Mouse (Mus musculus) G1E (cell line): ENCODE results near the gene Acta1. TPM values are rescaled to one million over a fixed set of nuclear protein-coding genes. Genes with fewer than 3 reads are reported as not detected.

Experiments used
- ATAC-seq: 2 replicates; pipeline ENCODE4 v1.8.0; 2016; ENCODE audit warnings: mild to moderate bottlenecking; ENCODE audit not compliant: insufficient number of reproducible peaks, poor library complexity, low FRiP score, severe bottlenecking; ENCODE audit errors: extremely low read depth
- DNase-seq: peaks from one replicate; pipeline ENCODE4 v3.0.0; 2012; ENCODE audit warnings: low spot score
- H3K27me3 ChIP-seq: 2 replicates; pipeline ENCODE4 v1.6.1; 2012; ENCODE audit warnings: mild to moderate bottlenecking, low read length, inconsistent platforms; ENCODE audit not compliant: insufficient read depth
- H3K36me3 ChIP-seq: replicated peaks from 2 replicates; pipeline ENCODE3; 2012; ENCODE audit warnings: mild to moderate bottlenecking, inconsistent platforms
- H3K4me1 ChIP-seq: 2 replicates; pipeline ENCODE4 v1.6.1; 2012; ENCODE audit warnings: low read depth, low read length, inconsistent platforms, mixed read lengths; ENCODE audit not compliant: insufficient read depth
- H3K4me3 ChIP-seq: 2 replicates; pipeline ENCODE4 v1.5.1; 2012; ENCODE audit warnings: low read depth, mild to moderate bottlenecking, inconsistent platforms, low read length, moderate library complexity, mixed read lengths
- H3K9me3 ChIP-seq: replicated peaks from 2 replicates; pipeline ENCODE4 v1.6.1; 2012; ENCODE audit warnings: inconsistent platforms
- CTCF ChIP-seq: IDR thresholded peaks from 2 replicates; pipeline ENCODE4 v1.5.1; 2012; ENCODE audit warnings: low read depth, low read length, inconsistent platforms, mixed read lengths
- GATA1 ChIP-seq: IDR thresholded peaks from 2 replicates; pipeline ENCODE4 v1.6.1; 2012; ENCODE audit warnings: borderline replicate concordance, low read length, inconsistent platforms, mixed read lengths
- GATA2 ChIP-seq: IDR thresholded peaks from 2 replicates; pipeline ENCODE4 v1.6.1; 2012; ENCODE audit warnings: low read depth, low read length, inconsistent platforms, borderline replicate concordance
- POLR2AphosphoS5 ChIP-seq: IDR thresholded peaks from 2 replicates; pipeline ENCODE4 v1.6.1; 2012; ENCODE audit warnings: low read depth, low read length, inconsistent platforms; ENCODE audit not compliant: insufficient replicate concordance
- TAL1 ChIP-seq: conservative IDR thresholded peaks from 2 replicates; pipeline ENCODE4 v1.6.1; 2012; ENCODE audit warnings: low read depth, low read length, inconsistent platforms, mixed read lengths
- polyA plus RNA-seq: library from polyadenylated mRNA; stranded (reverse); fragments of >175 nt; gene quantifications from 2 replicates; pipeline ENCODE4 v1.2.3, GENCODE M21; 2012
- total RNA-seq, 2 experiments: library from RNA; stranded (forward) in 1 of 2; stranded (reverse) in 1 of 2; fragments of 200-1000 nt in 1 of 2; fragments of >200 nt in 1 of 2; fragmentation: Nextera tagmentation in 1 of 2; gene quantifications; 2 replicates each; pipeline ENCODE4 v1.2.3; 2014 to 2017

The Acta1 gene
- total and polyA plus RNA-seq, 3 experiments, result 0.07 TPM; not detected in 2

- no peak for DNase-seq
- ATAC-seq, result no peak
- TF ChIP-seq GATA1 (no peak), POLR2AphosphoS5 (no peak), TAL1 (no peak), GATA2 (no peak), CTCF (no peak)
- no peaks in the 10 kb centered on the region for H3K36me3 ChIP-seq
- H3K9me3 ChIP-seq, result no peaks in the 10 kb centered on the region
- H3K27me3 ChIP-seq, result peaks cover 15% of the 10 kb centered on the region
- H3K4me1 ChIP-seq, result no peaks in the 10 kb centered on the region
- no peak overlapping the region for H3K4me3 ChIP-seq
These were observed 16.7 kb downstream of the Acta1 start for GRCm38 (mm10) chr8:123877865-123878264.

- Histone ChIP-seq H3K27me3 (peaks cover 8% of the 10 kb centered on the region; the same call in 1 of the 2 replicates), H3K4me3 (no peak overlapping the region), H3K9me3 (no peaks in the 10 kb centered on the region), H3K36me3 (no peaks in the 10 kb centered on the region), H3K4me1 (no peaks in the 10 kb centered on the region)
- DNase-seq (no peak), ATAC-seq (no peak)
- TF ChIP-seq POLR2AphosphoS5, result no peak
- TF ChIP-seq CTCF, result no peak
- no peak for TF ChIP-seq TAL1
- TF ChIP-seq GATA2, result no peak
These were observed 20.2 kb downstream of the Acta1 start for GRCm38 (mm10) chr8:123874324-123874723.

GRCm38 (mm10) chr8:123873364-123873763 is 21.2 kb downstream of the Acta1 start:
- no peaks in the 10 kb centered on the region for H3K36me3 ChIP-seq
- no peaks in the 10 kb centered on the region for H3K4me1 ChIP-seq
- TF ChIP-seq GATA1 (no peak), CTCF (no peak), GATA2 (no peak), TAL1 (no peak), POLR2AphosphoS5 (no peak)
- DNase-seq (no peak), ATAC-seq (no peak)
- H3K4me3 ChIP-seq, result no peak overlapping the region
- H3K27me3 ChIP-seq, result peaks cover 6% of the 10 kb centered on the region; the same call in 1 of the 2 replicates
- H3K9me3 ChIP-seq, result no peaks in the 10 kb centered on the region

GRCm38 (mm10) chr8:123872048-123872447 is 22.5 kb downstream of the Acta1 start:
- no peaks in the 10 kb centered on the region for H3K9me3 ChIP-seq
- H3K36me3 ChIP-seq, result no peaks in the 10 kb centered on the region
- ATAC-seq, result no peak
- TF ChIP-seq GATA2 (no peak), POLR2AphosphoS5 (no peak), GATA1 (no peak)
- peaks cover 5% of the 10 kb centered on the region; the same call in 1 of the 2 replicates for H3K27me3 ChIP-seq
- no peak overlapping the region for H3K4me3 ChIP-seq
- no peak for DNase-seq
- H3K4me1 ChIP-seq, result no peaks in the 10 kb centered on the region

GRCm38 (mm10) chr8:123866971-123867370 is 27.6 kb downstream of the Acta1 start:
- H3K4me1 ChIP-seq, result no peaks in the 10 kb centered on the region; the same call in 1 of the 2 replicates
- ATAC-seq (no peak), DNase-seq (no peak)
- H3K9me3 ChIP-seq, result no peaks in the 10 kb centered on the region
- TF ChIP-seq TAL1 (no peak), POLR2AphosphoS5 (no peak), GATA1 (no peak), GATA2 (no peak), CTCF (no peak)
- H3K4me3 ChIP-seq, result no peak overlapping the region
- no peaks in the 10 kb centered on the region for H3K36me3 ChIP-seq
- peaks cover 20% of the 10 kb centered on the region for H3K27me3 ChIP-seq

- Histone ChIP-seq H3K27me3 (peaks cover 27% of the 10 kb centered on the region), H3K9me3 (no peaks in the 10 kb centered on the region), H3K36me3 (no peaks in the 10 kb centered on the region), H3K4me1 (no peaks in the 10 kb centered on the region; the same call in 1 of the 2 replicates), H3K4me3 (no peak overlapping the region)
- DNase-seq, result no peak
- TF ChIP-seq TAL1 (no peak), POLR2AphosphoS5 (no peak), GATA2 (no peak), GATA1 (no peak)
- ATAC-seq, result no peak
These were observed 28.8 kb downstream of the Acta1 start for GRCm38 (mm10) chr8:123865786-123866185.

- TF ChIP-seq GATA1, result no peak
- TF ChIP-seq TAL1, result no peak
- TF ChIP-seq GATA2, result no peak
- TF ChIP-seq CTCF, result no peak
- no peak for TF ChIP-seq POLR2AphosphoS5
- no peaks in the 10 kb centered on the region for H3K9me3 ChIP-seq
- peaks cover 28% of the 10 kb centered on the region for H3K4me1 ChIP-seq
- peaks cover 8% of the 10 kb centered on the region for H3K36me3 ChIP-seq
- peaks cover 29% of the 10 kb centered on the region for H3K27me3 ChIP-seq
- ATAC-seq (no peak), DNase-seq (no peak)
- no peak overlapping the region; the same call in 1 of the 2 replicates for H3K4me3 ChIP-seq
These were observed 34.2 kb downstream of the Acta1 start for GRCm38 (mm10) chr8:123860386-123860785.
